Mouse (Mus musculus): ENCODE measurements around the gene Ddx10. TPM values are rescaled to one million over a fixed set of nuclear protein-coding genes. Genes with fewer than 3 reads are reported as not detected.

The Ddx10 gene
- total RNA-seq (2021): 10 to 100 TPM; 14.0 to 17.0 TPM
- long read RNA-seq, experiment 1, transcript Ddx10-201 (18 exons, 3,128 nt): major isoform, 19 of 22 reads
- long read RNA-seq, experiment 1, partial matches to known transcripts: 3 of 22 reads
- long read RNA-seq, experiment 1, other reads (novel, unspliced or antisense): 0 of 22 reads
- long read RNA-seq, experiment 2, transcript Ddx10-201 (18 exons, 3,128 nt): major isoform, 18 of 21 reads
- long read RNA-seq, experiment 2, partial matches to known transcripts: 1 of 21 reads
- long read RNA-seq, experiment 2, other reads (novel, unspliced or antisense): 2 of 21 reads

DNA sequence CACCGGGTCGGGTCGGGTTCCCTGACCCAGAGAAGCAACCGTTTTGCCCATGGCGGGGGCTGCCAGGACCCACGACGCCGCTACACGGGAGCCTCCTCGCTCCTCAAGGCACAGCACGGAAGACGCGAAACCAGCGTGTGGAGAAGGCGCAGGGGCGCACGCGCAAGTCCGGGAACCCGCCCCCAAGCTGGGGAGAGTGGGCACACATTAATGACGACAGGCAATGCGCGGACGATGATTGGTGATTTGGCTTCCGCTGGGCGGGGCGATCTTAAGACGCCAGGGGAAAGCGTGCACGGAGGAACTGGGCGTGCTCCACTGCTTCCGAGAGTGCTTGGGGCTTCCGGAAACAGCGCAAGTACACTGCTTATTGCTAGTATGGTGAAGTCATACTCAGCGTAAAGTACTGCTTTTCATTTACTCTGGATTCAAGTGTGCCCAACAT, at the start of gene Ddx10:
Ddx10 (minus strand) TSS at position 101 of the 445 bp plus-strand sequence.
- DNase-seq (ENCODE audit: low spot score in 2 of 2): peak; percentile 93 to 95

DNA sequence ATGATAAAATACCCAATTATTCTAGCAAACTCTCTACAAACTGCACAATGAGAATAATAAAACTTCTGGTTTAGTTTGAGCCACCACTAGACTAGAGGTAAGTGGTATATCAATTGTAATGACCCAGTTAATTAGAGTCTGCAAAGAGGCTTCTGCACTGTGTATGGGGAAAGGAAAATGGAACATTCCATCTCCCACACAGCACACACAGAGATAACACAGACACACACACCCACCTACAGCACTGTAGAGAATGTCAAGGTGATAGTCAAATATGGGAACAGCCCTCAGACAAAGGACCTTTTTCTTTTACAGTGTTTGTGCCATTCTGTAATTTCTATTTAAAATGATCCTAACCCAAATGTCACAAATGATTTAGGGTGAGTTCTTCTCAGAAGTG, 45.0 kb upstream of the Ddx10 start:
- DNase-seq (ENCODE audit: low spot score in 2 of 2): no peak

DNA sequence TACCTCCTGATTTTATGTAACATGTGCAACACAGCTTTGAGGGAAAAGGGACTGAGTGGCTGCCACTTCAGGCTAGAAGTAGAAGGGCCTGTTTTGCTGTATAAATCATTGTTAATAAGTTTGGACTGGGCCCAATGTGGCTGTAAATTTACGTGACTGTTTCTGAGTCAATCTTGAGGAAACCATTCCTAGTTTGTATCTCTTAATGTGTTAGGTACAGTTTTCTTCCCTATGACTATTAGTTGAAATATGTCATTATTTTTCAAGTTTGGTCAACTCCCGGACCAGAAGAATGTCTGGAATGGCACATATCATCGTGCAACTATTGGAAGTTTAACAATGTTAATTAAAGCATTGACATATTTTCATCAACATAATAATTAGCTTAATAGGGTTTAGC, 42.2 kb upstream of the Ddx10 start:
- DNase-seq (ENCODE audit: low spot score in 2 of 2): no peak

DNA sequence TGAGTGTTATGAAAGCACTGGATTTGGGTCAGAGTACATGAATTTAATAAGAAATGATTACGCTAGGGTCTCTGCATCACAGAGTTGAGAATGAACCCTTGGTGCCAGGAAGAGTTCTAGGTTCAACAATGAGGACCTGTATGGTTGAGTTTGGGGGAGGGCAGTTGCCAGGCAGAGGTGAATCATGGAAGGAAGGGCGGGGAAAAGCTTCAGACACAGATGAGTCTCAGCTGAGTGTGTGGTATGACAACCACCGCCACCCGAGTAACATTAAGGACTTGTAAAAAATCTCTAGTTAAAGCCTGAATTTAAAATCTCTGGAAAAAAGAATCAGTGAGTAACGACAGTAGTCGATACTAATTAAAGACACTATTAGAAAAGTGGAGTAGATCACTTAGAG, 38.9 kb upstream of the Ddx10 start:
- DNase-seq (ENCODE audit: low spot score in 2 of 2): no peak

DNA sequence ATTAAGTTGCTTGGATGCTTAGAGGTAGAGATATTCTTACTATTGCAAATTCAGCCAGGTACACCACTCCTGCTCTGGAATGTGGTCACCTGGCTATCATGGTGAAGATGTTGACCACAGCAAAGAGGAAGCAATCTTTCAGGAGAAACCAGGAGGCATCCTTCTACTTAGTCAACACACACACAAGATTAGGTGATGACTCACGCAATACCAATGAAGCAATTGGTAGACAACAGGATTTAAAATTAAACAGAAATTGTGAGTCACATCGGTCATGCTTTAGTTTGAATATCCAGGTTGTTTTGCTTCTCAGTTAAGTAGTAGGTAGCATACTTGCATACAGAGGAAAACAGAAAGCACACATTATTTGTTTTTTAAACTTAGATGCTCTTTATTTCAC, 31.1 kb upstream of the Ddx10 start:
- no peak for DNase-seq (ENCODE audit: low spot score in 2 of 2)

DNA sequence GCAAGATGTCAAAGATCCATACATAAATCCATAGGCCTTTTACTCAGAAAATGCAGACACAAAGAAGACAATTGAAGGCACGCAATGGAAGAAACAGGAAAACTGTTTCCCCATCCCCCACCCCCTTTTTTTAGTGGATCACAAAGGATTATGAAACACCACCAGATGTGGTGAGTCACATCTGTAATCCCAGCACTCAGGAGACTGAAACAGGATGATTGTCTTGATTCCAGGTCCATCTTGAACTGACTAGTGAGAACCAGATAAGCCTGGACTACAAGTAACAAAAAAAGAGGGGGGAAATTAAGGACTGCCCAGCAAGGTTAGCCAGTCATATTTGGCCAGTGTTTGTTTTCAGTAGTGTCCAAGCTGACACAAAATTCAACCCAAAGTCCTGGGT, 28.5 kb upstream of the Ddx10 start:
- DNase-seq (ENCODE audit: low spot score in 2 of 2): no peak

DNA sequence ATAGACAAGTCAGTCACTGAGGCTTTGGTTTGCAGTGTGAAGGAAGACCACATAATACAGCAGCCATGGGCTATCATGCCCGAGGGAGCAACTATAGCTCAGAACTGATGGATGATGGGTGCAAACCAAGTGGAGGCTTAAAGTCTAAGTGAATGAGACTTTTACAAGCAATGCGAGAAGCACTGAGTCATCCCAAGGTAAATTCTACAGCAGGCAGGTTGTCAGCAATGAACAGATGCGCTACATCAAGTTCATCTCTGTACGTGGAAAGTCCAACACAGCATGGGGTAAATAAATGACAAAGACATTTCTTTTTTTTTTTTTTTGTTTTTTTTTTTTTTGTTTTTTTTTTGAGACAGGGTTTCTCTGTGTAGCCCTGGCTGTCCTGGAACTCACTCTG, 24.9 kb upstream of the Ddx10 start:
- DNase-seq (ENCODE audit: low spot score in 2 of 2): no peak

DNA sequence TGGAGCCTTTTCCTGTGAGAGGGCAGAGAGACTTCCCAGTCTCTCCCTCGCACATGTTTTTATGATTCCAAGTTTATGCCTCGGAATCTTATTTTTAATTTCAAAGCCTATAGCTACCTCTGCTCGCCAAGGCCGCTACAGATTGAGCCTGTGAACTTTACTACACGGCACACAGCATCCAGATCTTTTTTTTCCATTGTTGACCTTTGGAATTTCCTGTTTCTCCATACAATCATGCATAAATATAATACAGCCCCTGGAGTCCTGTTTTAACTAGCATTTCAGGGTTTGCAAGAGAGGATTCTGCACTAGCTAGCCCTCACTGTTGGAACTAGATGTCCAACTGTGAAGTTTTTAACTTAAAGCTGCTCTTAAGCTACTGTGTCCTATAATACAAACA, 24.4 kb upstream of the Ddx10 start:
- no peak for DNase-seq (ENCODE audit: low spot score in 2 of 2)

DNA sequence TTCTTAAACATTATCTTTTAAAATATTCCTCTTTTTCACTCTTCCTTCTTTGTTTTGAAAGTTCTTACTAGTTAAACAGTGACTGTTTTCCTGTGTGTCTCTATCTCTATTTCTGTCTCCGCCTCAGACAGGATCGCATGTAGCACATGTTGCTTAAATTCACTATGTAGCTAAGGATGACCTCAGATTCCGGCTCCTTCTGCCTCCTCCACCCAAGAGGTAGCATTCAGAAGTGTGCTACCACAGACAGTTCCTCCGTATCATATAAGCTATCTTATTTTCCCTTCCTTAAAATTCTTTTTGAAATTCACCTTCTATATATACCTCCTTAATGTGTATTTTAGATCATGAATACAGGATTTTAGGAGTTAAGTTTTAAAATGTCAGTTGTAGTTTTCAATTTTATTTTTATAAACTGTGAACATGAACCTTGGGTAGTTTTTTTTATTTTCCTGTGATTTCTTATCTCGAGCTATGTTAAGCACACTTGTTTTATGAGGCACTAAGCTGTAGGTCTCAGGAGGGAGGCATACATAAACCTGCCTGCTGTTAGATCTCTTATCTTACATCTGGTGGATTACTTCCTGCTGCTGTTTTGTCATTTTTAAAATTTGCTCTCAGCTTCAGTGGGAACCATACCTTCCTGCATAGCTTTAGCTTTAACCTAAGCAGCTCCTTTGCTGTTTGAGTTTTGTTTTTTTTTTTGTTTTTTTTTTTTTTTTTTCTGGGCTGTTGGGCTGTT, 23.6 kb upstream of the Ddx10 start:
- no peak for DNase-seq (ENCODE audit: low spot score in 2 of 2)

DNA sequence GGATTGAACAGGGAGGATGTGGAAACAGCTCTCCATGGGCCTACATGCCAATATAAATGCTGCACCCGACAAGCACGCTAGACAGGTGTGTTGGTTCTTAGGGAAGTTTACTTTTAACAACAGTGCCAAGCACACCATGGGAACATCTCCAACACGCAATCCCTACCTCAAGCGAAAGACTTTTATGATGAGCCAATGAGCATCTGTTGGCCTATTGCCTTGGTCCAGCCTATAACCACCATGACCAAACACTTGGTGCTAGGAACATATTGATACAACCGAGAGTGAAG, 21.6 kb upstream of the Ddx10 start:
- no peak for DNase-seq (ENCODE audit: low spot score in 2 of 2)

DNA sequence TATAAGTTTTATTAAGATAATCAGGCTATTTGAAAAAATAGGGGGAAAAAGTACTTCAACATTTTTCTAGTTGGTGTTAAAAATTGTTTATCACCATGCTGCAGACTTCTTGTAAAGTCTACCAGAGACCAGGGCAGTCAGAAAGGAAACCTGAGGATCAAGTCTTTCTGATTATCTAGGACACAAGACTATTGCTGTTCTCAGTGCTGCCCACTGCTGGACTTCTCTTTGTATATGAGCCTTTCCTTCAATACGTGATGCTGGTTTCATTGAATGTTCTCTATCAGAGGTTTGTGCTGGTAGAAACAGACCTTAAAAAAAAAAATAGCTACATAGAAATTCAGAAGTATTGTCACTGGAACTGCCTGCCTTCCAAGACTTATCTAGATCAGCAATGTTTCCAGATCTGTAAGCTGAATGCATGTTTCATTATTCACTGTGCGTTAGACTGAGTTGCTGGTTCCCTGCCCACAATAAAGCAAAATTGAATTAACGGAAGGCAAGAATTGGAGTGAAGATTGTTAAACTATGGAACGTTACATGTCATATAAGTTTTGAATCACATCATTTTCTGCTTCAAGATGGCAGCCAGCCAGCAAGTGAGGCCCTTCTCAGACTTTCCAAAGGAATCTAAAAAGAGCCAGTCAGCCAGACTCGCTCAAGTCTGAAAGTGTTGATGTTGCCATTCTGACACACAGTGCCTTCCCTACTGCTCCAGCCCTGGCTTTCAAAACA, 21.0 kb upstream of the Ddx10 start:
- no peak for DNase-seq (ENCODE audit: low spot score in 2 of 2)

DNA sequence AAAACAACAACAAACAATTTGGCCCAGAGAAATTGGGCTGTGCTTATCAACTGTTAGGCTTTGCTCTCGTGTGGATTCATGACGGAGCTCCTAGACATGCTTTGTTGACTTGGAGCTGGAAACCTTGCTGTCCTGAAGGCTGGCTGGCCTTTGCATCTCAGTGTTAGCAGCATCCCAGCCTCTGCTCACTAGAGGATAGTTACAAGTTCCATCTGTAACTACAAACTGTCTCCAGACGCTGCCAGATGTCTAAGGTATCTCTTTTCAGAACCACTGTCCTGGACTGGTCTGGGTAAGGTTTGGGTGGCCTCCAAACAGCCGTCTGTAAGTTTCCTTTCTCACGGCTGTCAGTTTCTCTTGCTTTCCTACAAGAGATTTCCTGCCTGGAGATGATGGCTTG, 20.2 kb upstream of the Ddx10 start:
- DNase-seq (ENCODE audit: low spot score in 2 of 2): no peak

DNA sequence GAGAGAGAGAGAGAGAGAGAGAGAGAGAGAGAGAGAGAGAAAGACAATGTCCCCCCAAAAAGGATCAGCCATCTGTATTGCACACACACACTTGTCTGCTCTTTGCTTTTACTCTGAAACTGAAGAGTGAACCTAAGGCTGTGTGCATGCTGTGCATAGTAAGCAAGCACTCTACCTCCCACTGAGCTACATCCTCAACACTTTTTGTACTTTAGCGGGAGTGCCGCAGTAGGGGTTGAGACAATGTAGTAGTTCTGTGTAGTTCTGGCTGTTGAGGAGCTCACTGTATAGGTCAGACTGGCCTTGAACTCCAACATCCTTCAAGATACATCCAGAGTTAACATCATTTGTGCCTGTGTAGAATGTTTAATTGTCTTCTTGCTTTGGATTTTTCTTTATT, 17.7 kb upstream of the Ddx10 start:
- no peak for DNase-seq (ENCODE audit: low spot score in 2 of 2)

DNA sequence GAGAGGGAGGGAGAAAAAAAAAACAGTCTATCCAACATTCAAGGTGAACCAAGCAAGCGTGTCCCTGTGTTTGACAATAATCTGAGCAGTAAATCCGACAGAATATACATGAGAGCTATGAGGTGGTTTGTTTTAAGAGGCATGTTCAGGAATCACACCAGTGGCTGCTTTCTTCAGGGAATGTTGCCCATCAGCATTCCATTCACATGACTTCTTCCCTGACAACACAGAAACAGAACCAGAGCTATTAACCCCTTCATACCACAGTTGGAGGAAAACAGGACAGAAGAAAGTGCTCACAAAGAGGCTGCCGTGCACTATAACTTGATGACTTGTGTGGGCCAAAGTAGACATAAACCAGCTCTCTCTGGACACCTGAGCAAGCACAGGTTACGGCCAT, 16.5 kb upstream of the Ddx10 start:
- no peak for DNase-seq (ENCODE audit: low spot score in 2 of 2)

DNA sequence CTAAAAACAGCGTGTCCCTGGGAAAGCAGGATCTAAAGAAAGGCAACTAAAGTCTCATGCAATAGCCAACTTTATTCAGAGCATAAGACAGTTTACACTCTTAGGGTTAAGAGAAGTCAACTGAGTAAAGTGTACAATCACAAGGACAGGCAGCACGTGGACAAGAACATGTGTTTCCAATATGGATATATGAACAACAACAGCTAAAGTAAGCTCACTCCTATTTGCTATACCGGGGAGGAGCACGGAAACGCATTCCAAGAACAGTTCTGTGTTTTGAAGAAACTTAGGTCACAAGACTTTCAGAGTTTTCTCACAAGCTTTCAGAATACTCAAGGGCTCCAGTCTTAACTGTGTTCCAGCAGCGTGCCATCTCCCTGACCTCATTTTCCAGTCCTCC, 10.3 kb upstream of the Ddx10 start:
- DNase-seq (ENCODE audit: low spot score in 2 of 2): no peak

DNA sequence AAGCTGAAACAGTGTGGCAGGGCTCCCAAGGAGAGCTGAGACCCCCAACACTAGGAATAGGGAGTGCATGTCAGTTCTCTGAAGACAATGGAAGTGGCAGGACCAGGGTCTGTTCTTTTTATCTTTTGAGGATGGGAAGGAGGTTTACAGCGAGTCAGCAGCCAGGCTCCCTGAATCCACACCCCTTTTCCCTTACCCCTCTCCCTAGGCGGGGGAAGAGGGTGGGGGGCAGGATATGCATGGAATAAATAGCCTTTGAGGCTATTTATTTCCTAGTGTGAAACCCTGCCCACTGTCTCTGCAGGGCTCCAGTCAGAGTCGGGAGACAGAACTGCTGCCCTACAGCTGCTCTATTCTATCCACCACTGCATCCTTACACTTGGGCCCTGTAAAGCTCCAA, 9.9 kb upstream of the Ddx10 start:
- no peak for DNase-seq (ENCODE audit: low spot score in 2 of 2)

DNA sequence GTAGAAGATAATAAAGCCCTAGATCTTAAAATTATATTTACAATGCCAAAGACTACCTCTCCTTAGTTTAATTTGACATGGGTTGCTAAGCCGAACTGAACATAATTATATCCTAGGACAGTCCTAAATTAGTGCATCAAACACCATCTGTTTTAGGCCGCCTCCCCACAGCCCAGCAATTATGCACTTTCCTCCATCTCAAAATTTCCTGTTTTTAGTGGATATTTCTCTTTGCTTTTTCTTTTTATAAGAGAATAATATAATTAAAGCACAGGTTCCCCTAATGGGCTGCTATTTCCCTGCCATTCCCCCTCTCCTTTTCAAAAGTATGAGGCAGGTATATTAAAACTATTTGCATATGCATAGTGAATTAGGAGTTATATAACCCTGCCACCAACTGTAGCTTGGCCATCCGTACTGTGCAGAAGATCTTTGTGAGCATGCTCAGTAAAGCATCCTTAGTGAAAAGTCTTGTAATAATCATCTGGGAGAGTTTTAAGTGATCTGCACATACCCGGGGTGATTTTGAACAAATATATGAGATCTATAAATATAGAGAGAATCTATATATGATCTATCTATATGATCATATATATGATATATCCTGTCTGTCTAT, 8.9 kb upstream of the Ddx10 start:
- no peak for DNase-seq (ENCODE audit: low spot score in 2 of 2)

DNA sequence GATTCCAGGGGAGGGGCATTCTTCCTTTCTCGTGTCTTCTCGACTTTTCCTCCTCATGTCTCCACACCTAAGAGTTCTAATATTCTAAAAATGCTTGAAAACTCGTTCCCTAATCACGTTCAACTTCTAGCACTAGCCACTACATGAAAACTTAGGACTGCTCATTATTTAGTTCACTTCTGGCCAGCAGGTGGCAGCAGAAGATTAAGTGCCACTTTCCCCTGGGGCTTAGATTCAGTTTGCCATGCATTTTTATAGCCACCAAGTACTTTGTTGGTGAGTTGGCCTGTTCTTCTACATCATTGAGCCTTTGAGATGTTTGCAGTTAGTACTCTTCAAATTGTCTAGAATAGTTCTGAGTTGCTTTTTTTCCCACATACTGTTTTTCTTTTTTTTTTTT, 6.5 kb upstream of the Ddx10 start:
- peak in 1 of 2 experiments; percentile 64 for DNase-seq (ENCODE audit: low spot score in 2 of 2)

DNA sequence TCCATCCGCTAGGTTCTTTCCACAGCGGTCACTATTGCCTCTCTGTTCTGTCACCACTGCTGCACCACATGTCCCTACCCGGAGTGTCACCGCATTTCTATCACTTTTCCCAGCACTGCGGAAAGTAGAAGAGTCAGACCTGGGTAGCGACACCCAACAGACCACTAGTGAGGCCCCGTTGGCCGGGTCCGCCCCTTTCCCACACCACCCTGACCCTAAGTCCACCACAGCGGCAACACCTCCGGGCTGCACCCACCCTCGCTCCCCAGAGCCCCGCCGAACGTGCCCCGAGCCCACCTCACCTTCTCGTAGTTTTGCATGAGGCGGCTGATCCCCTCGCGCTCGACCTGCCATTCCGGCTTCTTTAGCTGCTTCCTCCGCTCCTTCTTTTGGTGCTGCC, 337 bp downstream of the Ddx10 start:
- DNase-seq (ENCODE audit: low spot score in 2 of 2): peak in 1 of 2 experiments; percentile 18

DNA sequence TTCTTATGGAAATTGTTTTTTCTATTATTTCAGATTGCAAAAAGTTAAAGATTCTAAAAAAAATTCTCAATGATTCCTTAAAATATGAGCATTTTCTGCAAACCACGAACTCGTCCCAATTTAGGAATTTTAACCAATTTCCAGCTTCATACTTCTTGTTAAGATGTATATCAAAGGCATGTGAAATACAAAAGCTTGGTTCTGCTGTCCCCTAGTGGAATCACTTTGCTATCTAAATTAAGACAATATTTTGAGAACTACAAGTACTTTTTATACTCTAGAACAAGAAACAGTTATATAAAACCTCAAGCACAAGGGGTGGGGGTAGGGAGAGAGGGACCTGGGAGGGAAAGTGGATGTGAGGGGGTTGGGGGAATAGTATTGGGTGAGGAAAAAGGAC, 29.7 kb downstream of the Ddx10 start:
- no peak for DNase-seq (ENCODE audit: low spot score in 2 of 2)

DNA sequence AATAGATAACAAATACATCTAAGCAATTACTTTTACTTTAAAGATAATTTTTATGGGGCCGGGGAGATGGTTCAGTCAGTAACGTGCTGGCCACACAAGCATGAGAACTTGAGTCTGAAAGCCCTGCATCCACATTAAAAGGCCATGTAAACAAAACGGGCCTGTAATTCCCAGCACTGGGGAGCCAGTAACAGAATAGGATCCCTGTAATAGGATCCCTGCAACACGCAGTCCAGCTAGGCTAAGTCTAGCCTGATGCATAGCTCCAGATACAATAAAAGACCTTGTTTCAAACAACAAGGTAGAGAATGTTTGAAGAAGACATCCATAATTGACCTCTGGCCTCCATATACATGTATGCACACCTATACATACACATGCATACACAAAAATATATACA, 39.6 kb downstream of the Ddx10 start:
- DNase-seq (ENCODE audit: low spot score in 2 of 2): no peak

DNA sequence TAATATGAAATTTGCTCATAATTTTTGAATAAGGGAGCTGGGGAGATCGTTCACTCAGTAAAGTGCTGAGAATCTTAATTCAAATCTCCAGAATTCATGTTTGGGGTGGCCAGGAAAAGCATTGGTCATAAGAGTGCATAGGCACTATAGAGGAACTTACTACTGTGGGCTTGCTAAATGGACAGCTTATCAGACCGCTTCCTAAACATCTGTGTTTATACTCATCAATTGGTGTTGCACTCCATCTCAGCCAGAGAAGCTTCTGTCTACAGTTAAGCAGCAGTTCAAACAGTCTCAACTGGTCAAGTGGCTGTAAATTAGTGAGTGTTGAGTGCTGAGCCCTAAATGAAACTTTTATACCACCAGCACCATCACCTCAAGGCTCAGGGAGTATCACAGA, 73.3 kb downstream of the Ddx10 start:
- no peak for DNase-seq (ENCODE audit: low spot score in 2 of 2)

Data from gastrocnemius, postnatal 4 days (tissue).